Mouse (Mus musculus) forebrain, embryonic 15.5 days (tissue): ENCODE results near the gene Kank3. TPM values are rescaled to one million over a fixed set of nuclear protein-coding genes. Genes with fewer than 3 reads are reported as not detected.
"Not testable (repeated sequence)": the region's sequence is repeated elsewhere in the genome, so short reads cannot be mapped to it uniquely, and the experiment has no call there.

Experiments used
- ATAC-seq: fragments of 200-750 bp; cut with Nextera tagmentation; replicated peaks from 2 replicates; pipeline ENCODE4 v1.8.0; 2017; ENCODE audit warnings: mild to moderate bottlenecking, moderate TSS enrichment, moderate library complexity
- H3K27ac ChIP-seq: fragments of 300-500 bp; sonication (generic); replicated peaks from 2 replicates; pipeline ENCODE4 v1.5.1; 2015; ENCODE audit warnings: mild to moderate bottlenecking, inconsistent platforms
- H3K27me3 ChIP-seq: fragments of 300-500 bp; sonication (generic); 2 replicates; pipeline ENCODE4 v1.6.1; 2015; ENCODE audit warnings: inconsistent platforms
- H3K36me3 ChIP-seq: fragments of 300-500 bp; sonication (generic); 2 replicates; pipeline ENCODE4 v1.6.1; 2015; ENCODE audit warnings: mild to moderate bottlenecking, inconsistent platforms
- H3K4me1 ChIP-seq: fragments of 300-500 bp; sonication (generic); 2 replicates; pipeline ENCODE4 v1.6.1; 2015; ENCODE audit warnings: inconsistent platforms
- H3K4me2 ChIP-seq: fragments of 300-500 bp; sonication (generic); replicated peaks from 2 replicates; pipeline ENCODE4 v1.6.1; 2015; ENCODE audit warnings: mild to moderate bottlenecking, inconsistent platforms
- H3K4me3 ChIP-seq: fragments of 300-500 bp; sonication (generic); 2 replicates; pipeline ENCODE4 v1.5.1; 2015; ENCODE audit warnings: mild to moderate bottlenecking, inconsistent platforms
- H3K9ac ChIP-seq: fragments of 300-500 bp; sonication (generic); replicated peaks from 2 replicates; pipeline ENCODE4 v1.6.1; 2015; ENCODE audit warnings: mild to moderate bottlenecking, inconsistent platforms
- H3K9me3 ChIP-seq: fragments of 300-500 bp; sonication (generic); 2 replicates; pipeline ENCODE4 v1.6.1; 2016; ENCODE audit warnings: inconsistent platforms
- WGBS: fragments of 180-500 bp; shearing (Covaris S2); methylation state at CpG from one replicate; pipeline ENCODE4 v1.1.7; 2015; ENCODE audit warnings: mixed read lengths; 5-methylcytosine and 5-hydroxymethylcytosine counted together
- polyA plus RNA-seq: library from polyadenylated mRNA; unstranded; fragments of >200 nt; fragmentation: Nextera tagmentation; extraction: Ambion mirVana; gene quantifications from 2 replicates; pipeline ENCODE4 v1.2.1, GENCODE M21; 2015

Gene Kank3
- polyA plus RNA-seq, 1 experiment from 2014 or later = 42.5 TPM

- Histone ChIP-seq H3K27me3 (no peaks in the 10 kb centered on the region; the same call in 1 of the 2 replicates), H3K4me3 (no peak overlapping the region), H3K9ac (no peak overlapping the region), H3K9me3 (no peaks in the 10 kb centered on the region), H3K36me3 (no peaks in the 10 kb centered on the region), H3K4me1 (peaks cover 11% of the 10 kb centered on the region), H3K27ac (no peak overlapping the region), H3K4me2 (no peak overlapping the region)
- ATAC-seq = no peak
- WGBS = 51% methylated on average over 3 of the region's 3 CpGs
These were observed 2.2 kb downstream of the Kank3 start for GRCm38 (mm10) chr17:33812475-33812874.

GRCm38 (mm10) chr17:33812990-33813389, 2.7 kb downstream of the Kank3 start:
- no peak for ATAC-seq
- Histone ChIP-seq H3K36me3 (no peaks in the 10 kb centered on the region), H3K9me3 (no peaks in the 10 kb centered on the region), H3K4me2 (no peak overlapping the region), H3K4me3 (no peak overlapping the region), H3K27ac (no peak overlapping the region), H3K4me1 (peaks cover 14% of the 10 kb centered on the region), H3K27me3 (no peaks in the 10 kb centered on the region; the same call in 1 of the 2 replicates), H3K9ac (no peak overlapping the region)
- WGBS = 75% methylated on average over 4 of the region's 4 CpGs

GRCm38 (mm10) chr17:33815399-33815798, 5.1 kb downstream of the Kank3 start:
- H3K4me2 ChIP-seq = no peak overlapping the region
- H3K27me3 ChIP-seq = no peaks in the 10 kb centered on the region
- H3K9me3 ChIP-seq = no peaks in the 10 kb centered on the region
- H3K9ac ChIP-seq = no peak overlapping the region
- no peak for ATAC-seq
- peaks cover 26% of the 10 kb centered on the region for H3K4me1 ChIP-seq
- no peak overlapping the region for H3K4me3 ChIP-seq
- H3K36me3 ChIP-seq = peaks cover 14% of the 10 kb centered on the region
- no peak overlapping the region for H3K27ac ChIP-seq
- WGBS = 95% methylated on average over 6 of the region's 6 CpGs

GRCm38 (mm10) chr17:33816612-33817011, 6.3 kb downstream of the Kank3 start:
- 65% methylated on average over 5 of the region's 5 CpGs for WGBS
- H3K4me3 ChIP-seq = peak overlapping the region; percentile 66
- ATAC-seq = no peak
- peaks cover 26% of the 10 kb centered on the region for H3K36me3 ChIP-seq
- H3K4me1 ChIP-seq = peaks cover 29% of the 10 kb centered on the region
- H3K9me3 ChIP-seq = no peaks in the 10 kb centered on the region
- H3K4me2 ChIP-seq = peak overlapping the region; percentile 83
- no peaks in the 10 kb centered on the region for H3K27me3 ChIP-seq
- peak overlapping the region; percentile 92; the same call in 1 of the 2 replicates for H3K27ac ChIP-seq
- 0 out of 2 replicates have a peak overlapping the region, but pooled peaks have one; percentile 70 for H3K9ac ChIP-seq

GRCm38 (mm10) chr17:33817184-33817968, 7.1 kb downstream of the Kank3 start:
- ATAC-seq = peak; percentile 97
- H3K36me3 ChIP-seq = peaks cover 34% of the 10 kb centered on the region
- no peaks in the 10 kb centered on the region for H3K27me3 ChIP-seq
- no peaks in the 10 kb centered on the region for H3K9me3 ChIP-seq
- H3K9ac ChIP-seq = peak overlapping the region; percentile 70
- H3K4me2 ChIP-seq = peak overlapping the region; percentile 83
- peak overlapping the region; percentile 66 for H3K4me3 ChIP-seq
- peaks cover 35% of the 10 kb centered on the region for H3K4me1 ChIP-seq
- under 1% methylated on average over 87 of the region's 89 CpGs for WGBS
- peak overlapping the region; percentile 92 for H3K27ac ChIP-seq

GRCm38 (mm10) chr17:33817969-33818643, 7.8 kb downstream of the Kank3 start:
- H3K4me3 ChIP-seq = peak overlapping the region; percentile 66
- WGBS = 20% methylated on average over 33 of the region's 33 CpGs
- peak; percentile 62 for ATAC-seq

GRCm38 (mm10) chr17:33822436-33822959, 12.2 kb downstream of the Kank3 start:
- Histone ChIP-seq H3K9ac (no peak overlapping the region), H3K4me2 (0 out of 2 replicates have a peak overlapping the region, but pooled peaks have one; percentile 63), H3K9me3 (no peaks in the 10 kb centered on the region), H3K27ac (no peak overlapping the region), H3K36me3 (peaks cover 41% of the 10 kb centered on the region), H3K4me1 (peaks cover 63% of the 10 kb centered on the region), H3K27me3 (no peaks in the 10 kb centered on the region), H3K4me3 (no peak overlapping the region)
- ATAC-seq = no peak
- 65% methylated on average over 1 of the region's 1 CpGs for WGBS

More at GRCm38 (mm10) chr17:33817969-33818643, 7.8 kb downstream of the Kank3 start:
- H3K27ac ChIP-seq = peak overlapping the region; percentile 92
- H3K27me3 ChIP-seq = no peaks in the 10 kb centered on the region
- H3K4me2 ChIP-seq = peak overlapping the region; percentile 83
- peaks cover 41% of the 10 kb centered on the region for H3K36me3 ChIP-seq
- peaks cover 43% of the 10 kb centered on the region for H3K4me1 ChIP-seq
- H3K9ac ChIP-seq = peak overlapping the region; percentile 70
- H3K9me3 ChIP-seq = no peaks in the 10 kb centered on the region

GRCm38 (mm10) chr17:33823171-33823570, 12.9 kb downstream of the Kank3 start:
- H3K27me3 ChIP-seq, ATAC-seq, H3K9me3 ChIP-seq, H3K27ac ChIP-seq: not testable (repeated sequence)
- 82% methylated on average over 8 of the region's 8 CpGs for WGBS
- Histone ChIP-seq H3K9ac (peak overlapping the region; percentile 78), H3K4me3 (peak overlapping the region; percentile 82), H3K36me3 (peaks cover 41% of the 10 kb centered on the region), H3K4me2 (peak overlapping the region; percentile 63), H3K4me1 (peaks cover 60% of the 10 kb centered on the region)

- peak within 1 kb of the TSS; percentile 82 for H3K4me3 ChIP-seq
- peaks cover 58% of the 10 kb centered on the region for H3K4me1 ChIP-seq
- H3K27ac ChIP-seq = peak within 1 kb of the TSS; percentile 92
- WGBS = under 1% methylated on average over 51 of the region's 51 CpGs
- peaks cover 38% of the 10 kb centered on the region for H3K36me3 ChIP-seq
- no peaks in the 10 kb centered on the region for H3K27me3 ChIP-seq
- peak within 1 kb of the TSS; percentile 82 for H3K9ac ChIP-seq
- H3K4me2 ChIP-seq = peak within 1 kb of the TSS; percentile 69
- no peaks in the 10 kb centered on the region for H3K9me3 ChIP-seq
- ATAC-seq = peak; percentile 95
These were observed 14.0 kb downstream of the Kank3 start, which contains the start of the genes Rps28 and Ndufa7 for GRCm38 (mm10) chr17:33824084-33824996. Gene Rps28 (minus strand): TSS chr17:33824562. Gene Ndufa7 (plus strand): TSS chr17:33824572.

GRCm38 (mm10) chr17:33824997-33825330, 14.6 kb downstream of the Kank3 start:
- 6% methylated on average over 6 of the region's 6 CpGs for WGBS
- not testable (repeated sequence) for ATAC-seq, H3K9me3 ChIP-seq, H3K27me3 ChIP-seq
- H3K4me3 ChIP-seq = peak overlapping the region; percentile 82
- H3K27ac ChIP-seq = peak overlapping the region; percentile 92
- peak overlapping the region; percentile 82 for H3K9ac ChIP-seq
- peak overlapping the region; percentile 69 for H3K4me2 ChIP-seq
- peaks cover 58% of the 10 kb centered on the region for H3K4me1 ChIP-seq
- peaks cover 37% of the 10 kb centered on the region for H3K36me3 ChIP-seq

- no peak for ATAC-seq
- Histone ChIP-seq H3K27me3 (no peaks in the 10 kb centered on the region), H3K4me1 (peaks cover 53% of the 10 kb centered on the region), H3K9me3 (no peaks in the 10 kb centered on the region), H3K9ac (peak overlapping the region; percentile 82; the same call in 1 of the 2 replicates), H3K4me3 (peak overlapping the region; percentile 82), H3K4me2 (peak overlapping the region; percentile 69), H3K36me3 (peaks cover 37% of the 10 kb centered on the region), H3K27ac (no peak overlapping the region)
- 83% methylated on average over 8 of the region's 8 CpGs for WGBS
These were observed 15.1 kb downstream of the Kank3 start for GRCm38 (mm10) chr17:33825462-33825861.
